Mouse (Mus musculus) limb, embryonic 14.5 days (tissue): ENCODE measurements at regions not wholly inside any gene's neighbourhood (a gene's known extent, or its start where the extent isn't known, plus 50 kb on each side); places are given as distances from the start of the nearest gene placed in this dataset.

Source experiments
- ATAC-seq: fragments of 200-750 bp; cut with Nextera tagmentation; 2 replicates; pipeline ENCODE4 v1.8.0; 2017; ENCODE audit warnings: low read depth, moderate number of reproducible peaks, moderate TSS enrichment; ENCODE audit not compliant: low FRiP score
- DNase-seq: peaks from one replicate; pipeline ENCODE4 v3.0.0-alpha.2; 2015; ENCODE audit warnings: low spot score
- H3K27ac ChIP-seq: fragments of 300-500 bp; sonication (generic); replicated peaks from 2 replicates; pipeline ENCODE4 v1.5.1; 2014; ENCODE audit warnings: low read depth, mild to moderate bottlenecking, low read length, moderate library complexity, mixed read lengths
- H3K27me3 ChIP-seq: fragments of 300-500 bp; sonication (generic); 2 replicates; pipeline ENCODE4 v1.6.1; 2014; ENCODE audit warnings: low read length, mixed read lengths; ENCODE audit not compliant: control insufficient read depth, insufficient read depth
- H3K36me3 ChIP-seq: fragments of 300-500 bp; sonication (generic); 2 replicates; pipeline ENCODE4 v1.6.1; 2014; ENCODE audit warnings: mild to moderate bottlenecking, low read length, moderate library complexity, mixed read lengths; ENCODE audit not compliant: control insufficient read depth, insufficient read depth
- H3K4me1 ChIP-seq: fragments of 300-500 bp; sonication (generic); 2 replicates; pipeline ENCODE4 v1.6.1; 2014; ENCODE audit warnings: antibody characterized with exemption, low read length, mixed read lengths; ENCODE audit not compliant: control insufficient read depth, insufficient read depth
- H3K4me2 ChIP-seq: fragments of 300-500 bp; sonication (generic); replicated peaks from 2 replicates; pipeline ENCODE4 v1.6.1; 2014; ENCODE audit warnings: low read depth, mild to moderate bottlenecking, low read length, moderate library complexity; ENCODE audit not compliant: severe bottlenecking
- H3K4me3 ChIP-seq: fragments of 300-500 bp; sonication (generic); replicated peaks from 2 replicates; pipeline ENCODE4 v1.5.1; 2014; ENCODE audit warnings: low read length
- H3K9ac ChIP-seq: fragments of 300-500 bp; sonication (generic); 2 replicates; pipeline ENCODE4 v1.6.1; 2014; ENCODE audit warnings: mild to moderate bottlenecking, low read depth, low read length, moderate library complexity; ENCODE audit not compliant: severe bottlenecking
- H3K9me3 ChIP-seq: fragments of 300-500 bp; sonication (generic); 2 replicates; pipeline ENCODE4 v1.6.1; 2016; ENCODE audit warnings: low read length; ENCODE audit not compliant: control insufficient read depth
- POLR2A ChIP-seq: fragments of 200-500 bp; IDR thresholded peaks from 2 replicates; pipeline ENCODE4 v1.8.0; 2012; ENCODE audit warnings: inconsistent platforms, mild to moderate bottlenecking, moderate library complexity, borderline replicate concordance; ENCODE audit not compliant: insufficient read depth, insufficient read length; ENCODE audit errors: extremely low read depth
- WGBS: fragments of 180-500 bp; shearing (Covaris S2); extraction: QIAGEN DNeasy Blood & Tissue Kit; methylation state at CpG from one replicate; pipeline ENCODE4 v1.1.7; 2014; 5-methylcytosine and 5-hydroxymethylcytosine counted together

- no peak for DNase-seq
- H3K4me2 ChIP-seq: no peak overlapping the region
- H3K4me3 ChIP-seq: no peak overlapping the region
- ATAC-seq: no peak
- H3K9me3 ChIP-seq: no peaks in the 10 kb centered on the region
- TF ChIP-seq POLR2A: no peak
- no peak overlapping the region for H3K9ac ChIP-seq
- no peak overlapping the region for H3K27ac ChIP-seq
- no peaks in the 10 kb centered on the region for H3K4me1 ChIP-seq
- WGBS: 68% methylated on average over 6 of the region's 6 CpGs
- no peaks in the 10 kb centered on the region for H3K27me3 ChIP-seq
- no peaks in the 10 kb centered on the region for H3K36me3 ChIP-seq
These were observed 328.4 kb upstream of the Tmc3 start for GRCm38 (mm10) chr7:83256236-83256784.

DNA sequence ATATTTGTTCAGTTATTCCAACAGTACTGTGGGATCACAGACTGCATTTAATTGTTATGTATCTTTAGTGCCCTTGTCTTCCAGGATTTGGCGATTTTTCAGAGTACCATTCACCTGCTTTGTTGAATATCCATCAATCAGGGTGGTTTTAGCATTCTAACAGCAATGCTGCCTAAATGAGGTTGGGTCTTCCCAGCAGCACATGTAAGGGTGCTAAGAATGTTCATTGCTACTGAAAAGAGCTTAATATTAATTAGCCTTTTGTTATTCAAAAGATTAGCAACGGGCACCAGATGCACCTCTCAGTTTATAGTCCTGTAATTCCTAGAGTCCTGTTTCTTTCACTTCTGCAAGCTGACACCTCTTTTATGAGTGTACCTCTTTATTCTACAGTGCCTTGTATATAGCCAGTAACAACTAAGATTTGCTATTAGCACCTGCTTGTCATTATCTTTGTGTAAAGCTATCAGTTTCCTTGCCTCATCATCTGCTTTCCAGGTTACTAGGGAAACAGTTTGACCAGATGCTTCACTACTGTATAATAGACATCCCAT is 326.3 kb upstream of the Tmc3 start:
- H3K4me2 ChIP-seq: no peak overlapping the region
- no peaks in the 10 kb centered on the region for H3K27me3 ChIP-seq
- H3K4me3 ChIP-seq: no peak overlapping the region
- no peak for TF ChIP-seq POLR2A
- H3K4me1 ChIP-seq: no peaks in the 10 kb centered on the region
- H3K36me3 ChIP-seq: no peaks in the 10 kb centered on the region
- no peak overlapping the region for H3K27ac ChIP-seq
- no peak overlapping the region for H3K9ac ChIP-seq
- DNase-seq (no peak), ATAC-seq (no peak)
- no peaks in the 10 kb centered on the region for H3K9me3 ChIP-seq
- WGBS: 44% methylated on average over 2 of the region's 2 CpGs

- Histone ChIP-seq H3K4me1 (no peaks in the 10 kb centered on the region), H3K4me2 (no peak overlapping the region), H3K9ac (no peak overlapping the region), H3K27ac (no peak overlapping the region), H3K27me3 (no peaks in the 10 kb centered on the region), H3K36me3 (no peaks in the 10 kb centered on the region), H3K9me3 (no peaks in the 10 kb centered on the region), H3K4me3 (no peak overlapping the region)
- ATAC-seq (no peak), DNase-seq (no peak)
- no peak for TF ChIP-seq POLR2A
These were observed 323.2 kb upstream of the Tmc3 start for GRCm38 (mm10) chr7:83261489-83261888.

DNA sequence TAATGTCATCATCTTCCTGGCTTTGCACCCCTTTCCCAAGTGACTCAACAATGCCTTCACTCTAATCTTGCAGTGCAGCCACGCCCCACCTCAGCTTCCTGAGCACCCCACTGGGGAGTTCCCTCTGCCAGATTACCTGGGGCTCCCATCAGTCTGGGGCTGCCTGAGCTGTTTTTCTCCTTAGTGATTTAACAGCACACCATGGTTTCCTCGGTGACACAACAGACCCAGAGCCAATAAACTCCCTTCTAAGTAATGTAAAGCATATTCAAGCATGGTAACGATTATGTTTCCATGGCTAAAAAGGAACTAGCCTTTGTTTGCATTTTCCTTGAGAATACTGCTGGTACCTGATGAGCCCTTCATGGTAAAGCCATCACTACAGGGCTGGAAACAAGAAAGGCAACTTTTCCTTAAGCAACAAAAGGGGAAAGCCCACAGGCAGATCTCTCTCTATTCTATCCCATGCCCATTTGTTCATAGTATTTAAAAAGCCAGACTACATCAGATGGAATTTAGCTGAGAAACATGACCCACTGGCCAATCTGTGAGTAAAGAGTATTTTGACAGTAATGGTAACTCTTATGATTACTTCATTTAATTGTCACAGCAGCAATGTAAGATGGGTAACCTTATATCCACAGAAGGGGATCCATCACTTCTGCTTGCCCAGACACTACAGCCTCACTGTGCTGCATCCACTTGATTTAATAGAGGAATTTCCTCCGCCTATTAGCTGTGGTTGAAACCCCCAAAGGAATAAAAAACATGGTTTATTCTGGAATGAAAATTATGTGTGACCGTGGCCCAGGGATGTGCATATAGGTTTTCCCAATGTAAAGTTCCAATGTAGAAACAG is 294.6 kb upstream of the Tmc3 start:
- DNase-seq: peak; percentile 89

DNA sequence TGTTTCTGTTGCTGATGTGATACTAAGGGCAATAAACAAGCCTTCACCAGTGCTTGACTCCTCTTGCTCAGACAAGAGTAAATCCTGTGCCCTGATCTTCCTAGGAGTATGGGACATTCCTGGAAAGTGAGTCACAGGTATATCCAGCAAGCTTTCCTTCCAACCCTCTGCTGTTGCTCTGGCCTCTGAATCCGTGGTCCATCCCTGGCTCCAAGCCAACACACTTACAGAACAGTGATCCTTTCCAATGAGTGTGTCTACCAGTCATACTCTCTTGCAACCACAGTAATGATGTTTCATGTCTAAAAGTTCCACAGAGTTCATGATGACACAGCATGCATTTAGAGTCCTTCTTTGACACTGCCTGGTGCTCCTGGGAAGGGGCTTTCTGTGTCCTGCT is 277.6 kb upstream of the Tmc3 start:
- H3K4me2 ChIP-seq: no peak overlapping the region
- H3K27ac ChIP-seq: no peak overlapping the region
- H3K9ac ChIP-seq: no peak overlapping the region
- H3K36me3 ChIP-seq: no peaks in the 10 kb centered on the region
- no peaks in the 10 kb centered on the region for H3K4me1 ChIP-seq
- WGBS: 54% methylated on average over 1 of the region's 1 CpGs
- no peak for ATAC-seq
- no peak for DNase-seq
- TF ChIP-seq POLR2A: no peak
- H3K4me3 ChIP-seq: no peak overlapping the region
- no peaks in the 10 kb centered on the region for H3K9me3 ChIP-seq
- no peaks in the 10 kb centered on the region for H3K27me3 ChIP-seq

More for the DNA sequence above, 294.6 kb upstream of the Tmc3 start:
- ATAC-seq: peak; percentile 94
- 14% methylated on average over 5 of the region's 5 CpGs for WGBS
- no peak overlapping the region for H3K4me2 ChIP-seq
- H3K4me3 ChIP-seq: no peak overlapping the region
- H3K27ac ChIP-seq: peak overlapping the region; percentile 75
- no peaks in the 10 kb centered on the region for H3K36me3 ChIP-seq
- no peaks in the 10 kb centered on the region for H3K27me3 ChIP-seq
- peaks cover 20% of the 10 kb centered on the region for H3K4me1 ChIP-seq
- no peaks in the 10 kb centered on the region for H3K9me3 ChIP-seq
- TF ChIP-seq POLR2A: no peak
- no peak overlapping the region for H3K9ac ChIP-seq
